Mouse (Mus musculus) Patski (cell line): Measurements from ENCODE around the gene Adamts18. TPM values are rescaled to one million over a fixed set of nuclear protein-coding genes. Genes with fewer than 3 reads are reported as not detected.
"Not testable (repeated sequence)": the region's sequence is repeated elsewhere in the genome, so short reads cannot be mapped to it uniquely, and the experiment has no call there.

ENCODE experiments used
- ATAC-seq: fragments of 100-300 bp; one replicate; pipeline ENCODE4 v1.8.0; 2021
- CTCF ChIA-PET: fragments of 350-600 bp; sonication (Branson Sonifier 250); formaldehyde crosslinking; loops from one replicate; lab custom pipeline; 2022; ENCODE audit warnings: inconsistent platforms; lab: Charles Lee
- POLR2A ChIA-PET: fragments of 350-600 bp; sonication (Branson Sonifier 250); formaldehyde crosslinking; loops from one replicate; lab custom pipeline; 2022; ENCODE audit warnings: antibody characterized with exemption, inconsistent platforms; lab: Charles Lee
- DNase-seq: peaks from one replicate; pipeline ENCODE4 v3.0.0-alpha.2; 2011; ENCODE audit warnings: low read depth, low spot score
- H3K27me3 ChIP-seq: fragments of 371-371 bp; one replicate; pipeline ENCODE4 v1.5.1; 2021
- CTCF ChIP-seq: fragments of 100-300 bp; IDR thresholded peaks from one replicate; pipeline ENCODE4 v1.5.1; 2021
- in situ Hi-C: fragments of 300-500 bp; cut with MboI; formaldehyde crosslinking; loops from 3 replicates; pipeline ENCODE4 v1.11.1; 2018; ENCODE audit warnings: low pct_unique_long_range_greater_than_20kb, mixed read lengths
- polyA plus RNA-seq: library from polyadenylated mRNA; unstranded; gene quantifications from one replicate; pipeline ENCODE4 v1.2.3, GENCODE M21; 2021

The Adamts18 gene
- polyA plus RNA-seq, 1 experiment from 2014 or later = not detected

DNA sequence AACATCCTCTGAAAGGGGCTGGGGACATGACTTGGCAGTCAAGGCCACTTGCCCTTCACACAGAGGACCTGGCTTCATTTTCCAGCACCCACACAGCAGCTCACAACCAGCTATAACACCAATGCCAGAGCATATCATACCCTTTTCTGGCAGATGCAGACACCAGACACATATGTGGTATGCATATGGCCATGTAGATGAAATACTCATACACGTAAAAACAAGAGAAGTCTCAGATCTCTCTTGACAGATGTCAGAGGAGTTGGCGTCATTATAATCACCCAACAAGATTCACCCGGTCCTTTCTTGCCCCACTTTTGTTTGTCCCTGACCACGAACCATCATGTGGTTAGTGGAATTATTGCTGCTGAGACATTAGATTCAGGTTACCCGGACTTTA, 47.0 kb downstream of the Adamts18 start:
- in situ Hi-C loops = loop anchor here (10.0 kb wide), 1 partner anchor 127 kb away; no protein-coding TSS in a partner anchor

DNA sequence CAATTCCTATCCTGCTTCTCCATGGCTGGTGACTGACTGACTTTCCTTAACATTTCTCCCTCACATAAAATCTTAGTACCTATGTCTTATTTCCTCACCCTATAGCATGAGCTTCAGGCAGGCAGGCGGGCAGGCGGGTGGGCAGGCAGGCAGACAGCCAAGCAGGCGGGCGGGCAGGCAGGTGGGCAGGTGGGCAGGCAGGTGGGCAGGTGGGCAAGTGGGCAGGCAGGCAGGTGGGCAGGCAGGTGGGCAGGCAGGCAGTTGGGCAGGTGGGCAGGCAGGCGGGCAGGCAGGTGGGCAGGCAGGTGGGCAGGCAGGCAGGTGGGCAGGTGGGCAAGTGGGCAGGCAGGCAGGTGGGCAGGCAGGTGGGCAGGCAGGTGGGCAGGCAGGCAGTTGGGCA, 48.0 kb downstream of the Adamts18 start:
- DNase-seq, H3K27me3 ChIP-seq, CTCF ChIA-PET, ATAC-seq: not testable (repeated sequence)
- POLR2A ChIA-PET = interaction anchor here (0.6 kb wide), 1 partner anchor 20 kb away, joined by 7 read pairs; no protein-coding TSS in a partner anchor
- in situ Hi-C loops = loop anchor here (10.0 kb wide), 1 partner anchor 126 kb away; no protein-coding TSS in a partner anchor

More for the DNA sequence above, 47.0 kb downstream of the Adamts18 start:
- no peaks in the 10 kb centered on the region for H3K27me3 ChIP-seq
- ATAC-seq = no peak
- CTCF ChIA-PET = no interaction called here
- no peak for DNase-seq
- POLR2A ChIA-PET = interaction anchor here (0.5 kb wide), 1 partner anchor 89 kb away, joined by 3 read pairs; no protein-coding TSS in a partner anchor
- TF ChIP-seq CTCF = no peak

DNA sequence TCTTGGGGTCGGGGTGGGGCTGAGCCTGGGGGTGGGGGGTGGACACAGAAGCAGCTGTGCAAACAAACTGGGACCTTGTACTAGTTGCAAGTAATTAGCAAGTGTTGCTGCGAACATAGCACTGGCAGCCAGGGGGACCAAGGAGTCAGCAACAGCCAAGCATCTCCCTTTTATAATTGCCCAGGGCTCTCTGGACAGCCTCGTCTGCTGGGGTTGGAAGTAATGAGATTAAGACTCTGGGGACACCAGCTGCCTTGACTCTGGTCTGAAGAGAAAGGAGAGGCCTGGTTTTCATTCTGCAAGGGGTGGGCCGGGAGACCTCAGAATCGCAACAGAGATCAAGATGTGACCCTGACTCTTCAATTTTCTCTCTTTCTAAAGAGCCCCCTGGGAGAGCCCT, 49.0 kb downstream of the Adamts18 start:
- in situ Hi-C loops = no loop called here
- TF ChIP-seq CTCF = no peak

GRCm38 (mm10) chr8:113791856-113792255, 56.7 kb downstream of the Adamts18 start:
- POLR2A ChIA-PET = no interaction called here
- no peak for ATAC-seq
- no peaks in the 10 kb centered on the region for H3K27me3 ChIP-seq
- in situ Hi-C loops = no loop called here
- CTCF ChIA-PET = interaction anchor here (0.7 to 1.8 kb wide), 3 partner anchors 12 to 80 kb away, joined by 3 to 5 read pairs (median 3); no protein-coding TSS in a partner anchor
- no peak for TF ChIP-seq CTCF
- DNase-seq = no peak

More for the DNA sequence above, 49.0 kb downstream of the Adamts18 start:
- no peaks in the 10 kb centered on the region for H3K27me3 ChIP-seq
- no peak for DNase-seq
- ChIA-PET POLR2A (no interaction called here), CTCF (no interaction called here)
- ATAC-seq = no peak

GRCm38 (mm10) chr8:113791061-113791460, 57.5 kb downstream of the Adamts18 start:
- in situ Hi-C loops = no loop called here
- no peak for TF ChIP-seq CTCF
- ATAC-seq = no peak
- ChIA-PET CTCF (interaction anchor here (1.8 kb wide), 1 partner anchor 18 kb away, joined by 5 read pairs; no protein-coding TSS in a partner anchor), POLR2A (no interaction called here)
- no peaks in the 10 kb centered on the region for H3K27me3 ChIP-seq
- DNase-seq = no peak

- TF ChIP-seq CTCF = peak; percentile 52
- no peak for DNase-seq
- ATAC-seq = no peak
- in situ Hi-C loops = no loop called here
- H3K27me3 ChIP-seq = no peaks in the 10 kb centered on the region
- ChIA-PET CTCF (interaction anchor here (0.9 to 1.9 kb wide), 3 partner anchors 9 to 11 kb away, joined by 3 to 7 read pairs (median 6); no protein-coding TSS in a partner anchor), POLR2A (interaction anchor here (0.6 kb wide), 2 partner anchors 20 to 179 kb away, joined by 3 read pairs; no protein-coding TSS in a partner anchor)
These were observed 64.8 kb downstream of the Adamts18 start for GRCm38 (mm10) chr8:113783711-113784110.

DNA sequence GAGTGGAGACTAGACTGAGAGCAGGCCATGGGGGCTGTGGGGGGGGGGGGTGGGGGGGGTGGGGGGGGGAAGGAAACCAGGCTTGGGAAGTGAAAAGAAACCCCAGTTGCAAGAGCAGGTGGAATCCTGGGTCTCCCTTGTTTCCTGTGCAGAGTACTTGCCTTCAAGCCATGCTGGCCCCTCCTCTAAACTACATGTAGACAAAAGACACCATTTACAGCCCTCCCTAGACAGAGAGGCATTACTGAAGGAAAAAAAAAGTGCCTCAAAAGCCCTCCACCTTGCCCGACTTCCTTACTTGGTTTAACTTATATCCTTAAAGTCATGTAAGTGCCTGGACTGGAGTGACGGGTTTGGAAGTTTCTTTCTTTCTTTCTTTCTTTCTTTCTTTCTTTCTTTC, 67.0 kb downstream of the Adamts18 start:
- ChIA-PET POLR2A (no interaction called here), CTCF (no interaction called here)
- DNase-seq = no peak
- TF ChIP-seq CTCF = no peak
- H3K27me3 ChIP-seq = no peaks in the 10 kb centered on the region
- in situ Hi-C loops = no loop called here
- ATAC-seq = no peak

- ChIA-PET CTCF (no interaction called here), POLR2A (no interaction called here)
- no peaks in the 10 kb centered on the region for H3K27me3 ChIP-seq
- no peak for TF ChIP-seq CTCF
- DNase-seq = no peak
- no peak for ATAC-seq
- in situ Hi-C loops = no loop called here
These were observed 73.2 kb downstream of the Adamts18 start for GRCm38 (mm10) chr8:113775361-113775760.

DNA sequence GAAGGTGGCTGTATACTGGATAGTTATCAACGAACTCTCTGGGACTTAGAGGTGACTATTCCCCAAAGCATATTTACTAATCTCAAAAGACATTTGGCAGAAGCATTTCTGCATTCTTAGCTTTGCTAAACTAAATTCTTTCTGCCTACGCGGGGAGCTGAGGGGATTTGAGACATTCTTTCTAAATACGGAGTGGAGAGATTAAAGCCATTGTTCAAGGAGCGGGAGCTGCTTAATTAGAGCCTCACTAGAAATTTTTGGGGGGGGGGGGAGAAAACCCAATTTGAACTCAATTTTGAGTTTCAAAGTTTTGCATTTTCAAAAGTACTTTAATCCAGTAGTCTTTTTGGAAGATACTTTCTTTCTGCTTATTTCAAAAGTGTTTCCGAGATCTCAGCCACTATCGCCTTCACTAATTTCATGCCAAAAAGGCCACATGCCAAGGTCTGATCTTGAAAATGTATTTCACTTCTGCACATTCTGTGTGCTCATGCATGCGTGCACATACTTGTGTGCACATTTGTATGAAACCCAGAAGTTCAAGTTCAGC, 79.6 kb downstream of the Adamts18 start:
- DNase-seq (no peak), ATAC-seq (peak; percentile 54)
- in situ Hi-C loops = no loop called here
- POLR2A ChIA-PET = no interaction called here
- CTCF ChIA-PET = interaction anchor here (1.0 to 1.6 kb wide), 4 partner anchors 11 to 103 kb away, joined by 3 to 5 read pairs (median 3); no protein-coding TSS in a partner anchor
- H3K27me3 ChIP-seq = no peaks in the 10 kb centered on the region
- TF ChIP-seq CTCF = no peak

DNA sequence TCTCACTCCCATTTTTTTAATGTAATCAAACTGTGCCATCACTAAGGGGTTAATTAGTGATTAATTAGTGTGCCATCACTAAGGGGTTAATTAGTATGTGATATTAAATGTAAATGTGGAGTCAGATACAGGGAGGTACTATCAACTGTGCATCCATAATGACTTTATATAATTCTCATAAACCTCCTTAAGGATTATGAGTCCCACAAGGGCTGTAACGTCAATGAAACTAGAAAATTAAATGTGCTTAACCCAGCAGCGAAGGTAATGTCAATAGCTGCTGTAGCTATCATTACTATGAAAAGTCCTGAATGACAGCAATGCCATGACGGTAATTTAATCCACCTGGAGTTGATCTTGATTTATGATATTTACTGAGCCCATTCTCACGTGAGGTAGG, 83.4 kb downstream of the Adamts18 start:
- no peaks in the 10 kb centered on the region for H3K27me3 ChIP-seq
- no peak for ATAC-seq
- CTCF ChIA-PET = interaction anchor here (1.2 kb wide), 1 partner anchor 9 kb away, joined by 4 read pairs; no protein-coding TSS in a partner anchor
- no peak for DNase-seq
- POLR2A ChIA-PET = no interaction called here
- TF ChIP-seq CTCF = no peak
- in situ Hi-C loops = no loop called here

- ChIA-PET POLR2A (interaction anchor here (0.6 kb wide), 1 partner anchor 20 kb away, joined by 3 read pairs; no protein-coding TSS in a partner anchor), CTCF (no interaction called here)
- in situ Hi-C loops = no loop called here
- no peaks in the 10 kb centered on the region for H3K27me3 ChIP-seq
- ATAC-seq (no peak), DNase-seq (no peak)
- TF ChIP-seq CTCF = no peak
These were observed 84.8 kb downstream of the Adamts18 start for GRCm38 (mm10) chr8:113763592-113764355.
